Mouse (Mus musculus): ENCODE data around the gene Gale.

DNA sequence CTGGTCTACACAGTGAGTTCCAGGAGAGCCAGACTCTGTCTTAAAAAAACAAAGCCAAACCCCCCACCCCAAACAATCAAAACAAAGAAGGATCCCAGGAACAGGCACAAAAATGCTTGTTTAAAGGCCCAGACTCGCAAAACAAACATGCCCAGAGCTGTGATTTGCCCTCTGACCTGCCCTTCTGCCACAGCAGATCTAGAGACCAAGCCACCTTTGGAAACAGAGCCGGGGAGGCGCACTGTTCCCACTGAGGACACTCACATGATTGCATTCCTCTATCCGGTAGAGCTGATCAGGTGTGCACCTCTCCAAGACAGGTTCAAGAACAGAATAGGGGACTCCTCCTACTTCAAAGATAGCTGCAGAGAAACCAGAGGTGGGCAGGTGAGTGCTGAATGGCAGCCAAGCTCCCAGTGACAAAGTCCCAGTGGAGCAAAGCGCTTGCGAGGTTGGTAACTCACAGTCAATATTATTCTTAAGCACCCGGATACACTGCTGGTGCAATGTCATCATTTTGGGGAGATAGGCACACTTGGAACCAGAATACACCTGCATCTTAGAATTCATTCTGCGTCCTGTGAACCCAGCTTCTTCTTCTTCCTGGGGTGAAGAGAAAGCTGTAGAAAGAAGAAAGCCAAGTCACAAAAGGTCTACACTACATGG is 45.4 kb downstream of the Gale start:
- TF ChIP-seq EP300 (optimal IDR thresholded peaks at IDR 0.05) (no peak), CTCF (IDR thresholded peaks at IDR 0.05; ENCODE audit: low read depth) (no peak)
